Mouse (Mus musculus) B cell, adult (primary cell): ENCODE measurements around the gene Eif2s3y. TPM values are rescaled to one million over a fixed set of nuclear protein-coding genes. Genes with fewer than 3 reads are reported as not detected.

Source experiments
- total RNA-seq: library from RNA; stranded (reverse); gene quantifications from 4 replicates; pipeline ENCODE4 v1.2.4, GENCODE M21; 2023; ENCODE audit not compliant: inconsistent age

Eif2s3y gene
- not detected in 4 replicates for total RNA-seq

DNA sequence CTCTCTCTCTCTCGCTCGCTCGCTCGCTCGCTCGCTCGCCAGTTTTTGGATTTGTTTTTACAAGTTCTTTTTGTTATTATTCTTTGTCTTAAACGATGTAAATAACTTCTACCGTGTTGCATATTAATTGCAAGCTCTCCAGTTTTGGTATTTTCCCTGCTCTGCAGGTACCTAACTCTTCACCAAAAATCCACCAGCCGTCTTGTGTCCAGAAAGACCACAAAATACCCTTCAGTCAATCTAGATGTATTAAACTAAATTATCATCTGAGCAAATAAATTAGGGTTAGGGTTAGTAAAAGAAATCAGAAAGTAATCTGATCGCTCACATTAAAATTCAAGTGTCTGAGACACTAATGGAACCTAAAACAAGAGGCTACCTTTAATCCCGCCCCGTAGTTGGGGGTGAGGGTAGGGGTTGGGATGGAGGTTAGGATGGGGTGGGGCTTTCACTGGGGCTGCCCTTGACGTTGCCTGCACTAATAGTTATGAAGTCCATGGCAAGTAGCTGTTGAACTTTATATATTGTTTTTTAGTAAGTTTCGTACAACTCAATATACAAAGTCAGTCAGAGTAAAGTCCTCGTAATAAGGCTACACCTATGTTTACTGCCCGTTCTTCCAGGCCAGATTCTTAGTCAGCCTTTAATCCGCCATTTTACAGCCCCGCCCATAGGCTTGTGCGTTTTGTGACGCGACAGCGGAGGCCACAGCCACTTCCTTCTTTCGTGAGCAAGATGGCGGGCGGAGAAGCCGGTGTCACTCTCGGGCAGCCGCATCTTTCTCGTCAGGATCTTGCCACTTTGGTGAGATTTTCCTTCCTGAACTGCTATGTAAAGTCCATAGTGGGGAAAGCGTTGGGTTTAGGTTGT lies at the start of gene Eif2s3y:
Eif2s3y (plus strand) TSS at position 662 of the 870 bp plus-strand sequence.

Other genes with a start within 250 kb of the Eif2s3y start
- not detected in 4 replicates for gene Zfy1, start 213.1 kb upstream of the Eif2s3y start, total RNA-seq
- gene Uba1y, start 191.9 kb upstream of the Eif2s3y start, total RNA-seq, result not detected in 4 replicates
- gene Kdm5d, start 112.8 kb upstream of the Eif2s3y start, total RNA-seq, result not detected in 4 replicates
- gene Uty, start 235.2 kb downstream of the Eif2s3y start, total RNA-seq, result 0.29 TPM in 1 of 4 replicates, not detected in the others